Mouse (Mus musculus) 3T3-L1 (cell line): ENCODE results near the gene Bcor.

Experiments
- DNase-seq: peaks from one replicate; pipeline ENCODE4 v3.0.0-alpha.2; 2015; ENCODE audit warnings: low read depth, low spot score

The Bcor gene

GRCm38 (mm10) chrX:12086674-12087510 lies 73.3 kb downstream of the Bcor start:
- DNase-seq = no peak

DNA sequence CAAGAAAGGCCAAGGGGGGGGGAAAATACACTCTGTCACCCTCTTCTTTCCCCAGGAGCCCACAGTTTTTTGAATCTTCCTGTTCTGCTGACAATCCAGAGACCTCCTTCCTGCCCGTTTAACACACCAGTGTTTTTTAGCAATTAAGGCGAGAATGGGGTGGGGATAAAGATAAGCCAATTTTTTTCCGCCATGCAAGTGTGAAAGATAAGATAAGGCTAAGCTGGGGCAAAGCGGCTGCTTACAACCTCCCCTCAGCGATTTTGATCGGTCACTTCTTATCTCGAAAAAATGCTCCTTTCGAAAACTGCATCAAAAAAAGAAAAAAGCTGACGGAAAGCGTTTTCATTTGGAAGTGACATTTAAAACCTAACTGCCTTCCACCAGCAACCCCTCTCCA lies 74.2 kb downstream of the Bcor start:
- no peak for DNase-seq

GRCm38 (mm10) chrX:12085290-12085689 lies 74.9 kb downstream of the Bcor start:
- DNase-seq = no peak

DNA sequence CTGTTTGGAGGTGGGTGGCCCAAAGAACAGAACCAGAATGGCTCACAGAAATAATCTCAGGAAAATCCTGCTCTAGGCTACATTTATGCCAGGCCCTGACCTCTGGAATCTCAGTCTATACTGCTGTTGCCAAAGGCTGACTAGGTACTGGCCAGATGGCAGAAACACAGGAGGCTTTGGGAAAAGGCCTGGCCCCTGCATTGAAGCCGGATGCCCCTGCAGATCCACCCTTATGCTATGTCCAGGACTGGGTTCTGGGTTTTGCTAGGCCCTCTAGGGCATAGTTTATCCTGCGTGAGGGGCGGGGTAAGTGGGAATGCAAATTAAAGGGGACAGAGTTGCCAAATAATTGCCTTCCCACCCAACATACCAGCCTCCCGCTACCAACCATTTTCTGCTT lies 75.5 kb downstream of the Bcor start:
- DNase-seq = no peak

GRCm38 (mm10) chrX:12083631-12084030 lies 76.5 kb downstream of the Bcor start:
- DNase-seq = no peak

- no peak for DNase-seq
Measured at GRCm38 (mm10) chrX:12082736-12083135, 77.4 kb downstream of the Bcor start.

- DNase-seq = no peak
Measured at GRCm38 (mm10) chrX:12082184-12082583, 78.0 kb downstream of the Bcor start.

DNA sequence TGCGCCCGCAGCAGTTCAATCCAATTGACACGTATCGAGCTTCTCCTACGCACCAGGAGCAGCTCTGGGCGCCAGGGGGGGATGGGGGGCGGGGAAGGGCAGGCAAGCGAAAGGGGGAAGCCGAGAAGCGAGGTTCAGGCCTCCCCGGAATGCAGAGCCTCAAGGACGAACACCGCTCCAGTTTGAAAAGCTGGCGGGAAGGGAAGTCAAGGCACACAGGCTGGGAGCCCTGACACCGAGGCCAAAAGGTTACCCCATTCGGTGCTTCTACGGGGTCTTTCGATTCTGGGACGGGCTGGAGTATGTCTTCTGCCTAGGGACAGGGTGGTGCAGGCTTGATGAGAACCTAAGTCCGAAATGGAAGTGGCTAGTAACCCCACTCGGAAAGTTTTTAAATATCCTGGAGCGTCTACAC lies 78.4 kb downstream of the Bcor start:
- no peak for DNase-seq

- DNase-seq = no peak
Measured at GRCm38 (mm10) chrX:12080904-12081740, 79.0 kb downstream of the Bcor start.

DNA sequence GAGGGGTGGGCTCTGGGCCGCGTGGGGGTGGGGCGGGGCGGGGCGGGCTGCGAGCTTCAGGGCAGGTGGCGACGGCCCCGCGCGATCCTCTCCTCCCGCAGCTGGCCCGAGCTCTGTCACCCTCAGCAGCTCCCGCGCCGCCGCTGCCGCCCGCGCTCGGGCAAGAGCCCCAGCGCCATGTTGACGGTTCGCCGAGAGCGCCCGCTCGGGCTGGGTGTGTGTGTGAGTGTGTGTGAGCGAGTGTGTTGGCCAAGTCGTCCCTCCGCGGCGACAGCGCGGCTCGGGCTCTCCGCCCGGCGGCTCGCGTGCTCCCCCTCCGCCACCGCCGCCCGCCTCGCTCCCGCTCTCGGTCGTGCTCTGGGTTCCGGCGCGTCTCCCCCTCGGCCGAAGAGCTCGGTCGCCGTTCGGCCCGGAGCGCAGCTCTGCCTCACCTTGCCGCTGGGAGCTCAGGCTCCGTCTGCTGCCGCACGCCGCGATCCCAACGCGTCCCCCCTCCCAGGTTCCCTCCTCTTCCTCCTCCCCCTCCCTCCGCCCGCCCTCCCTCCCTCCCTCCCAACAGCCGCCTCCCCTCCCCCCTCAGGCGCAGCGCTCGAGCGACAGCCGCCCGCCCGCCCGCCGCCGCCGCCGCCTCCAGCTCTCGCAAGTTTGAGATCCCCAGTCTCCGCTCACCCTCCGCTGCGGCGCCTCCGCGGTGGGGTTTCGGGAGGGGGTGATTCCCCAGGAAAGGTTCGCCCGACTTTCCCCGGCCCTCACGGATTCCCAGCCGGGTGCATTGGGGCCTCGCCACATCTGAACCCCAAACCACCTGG lies 79.9 kb downstream of the Bcor start:
- DNase-seq = no peak

DNA sequence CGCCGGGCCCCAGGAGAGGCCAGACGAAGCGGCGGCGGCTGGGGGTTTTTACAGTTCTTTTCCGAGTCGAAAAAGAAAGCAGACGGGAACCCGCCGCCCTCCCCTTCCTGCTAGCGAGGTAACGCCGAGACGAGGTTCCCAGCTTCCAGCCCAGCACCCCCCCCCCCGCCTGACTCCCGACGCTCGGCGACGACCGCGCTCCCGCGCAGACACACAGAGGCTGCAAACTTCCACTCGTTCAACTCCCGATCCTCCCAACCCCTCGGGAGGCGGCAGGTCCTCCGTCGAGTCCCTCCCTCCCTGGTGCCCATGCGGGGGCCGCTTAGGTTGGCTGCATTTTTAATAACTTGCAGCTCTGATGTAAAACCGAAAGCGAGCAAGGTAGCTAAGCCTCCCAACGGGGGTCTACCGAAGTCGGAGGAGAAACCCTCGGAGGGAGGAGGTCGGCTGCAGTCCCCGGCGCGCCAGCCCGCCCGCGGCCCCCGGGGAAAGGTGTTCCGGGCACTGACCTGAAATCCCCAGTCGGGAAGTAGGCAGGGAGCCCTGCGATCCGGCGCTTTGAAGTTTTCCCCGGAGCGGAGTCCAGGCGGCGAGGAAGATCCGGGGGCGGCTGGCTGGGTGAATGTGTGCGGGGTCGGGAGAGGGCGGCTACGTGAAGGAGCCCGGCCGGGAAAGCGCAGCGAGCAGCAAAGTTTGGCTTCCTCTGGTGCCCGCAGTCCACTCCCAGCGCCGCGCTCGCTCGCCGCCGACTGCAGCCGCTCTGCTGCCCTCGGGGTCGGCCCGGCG lies 80.7 kb downstream of the Bcor start:
- DNase-seq = peak; percentile 30

DNA sequence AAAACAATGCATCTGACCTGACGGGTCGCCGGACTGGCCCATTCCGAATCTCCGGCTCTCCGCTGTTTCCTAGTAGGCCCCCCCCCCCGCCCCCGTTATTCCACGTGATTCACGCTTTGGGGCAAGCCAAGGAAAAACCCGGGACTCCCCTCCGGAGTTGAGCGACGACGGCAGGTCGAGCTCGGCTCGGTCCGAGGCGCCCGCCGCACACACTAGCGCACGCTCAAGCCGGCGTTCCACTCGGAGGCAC lies 81.2 kb downstream of the Bcor start:
- peak; percentile 33 for DNase-seq

- DNase-seq = no peak
Measured at GRCm38 (mm10) chrX:12078195-12079058, 81.7 kb downstream of the Bcor start.

- no peak for DNase-seq
Measured at GRCm38 (mm10) chrX:12077601-12077980, 82.6 kb downstream of the Bcor start.

GRCm38 (mm10) chrX:12076763-12077600 lies 83.2 kb downstream of the Bcor start:
- DNase-seq = no peak

- DNase-seq = no peak
Measured at GRCm38 (mm10) chrX:12072721-12073120, 87.4 kb downstream of the Bcor start.

DNA sequence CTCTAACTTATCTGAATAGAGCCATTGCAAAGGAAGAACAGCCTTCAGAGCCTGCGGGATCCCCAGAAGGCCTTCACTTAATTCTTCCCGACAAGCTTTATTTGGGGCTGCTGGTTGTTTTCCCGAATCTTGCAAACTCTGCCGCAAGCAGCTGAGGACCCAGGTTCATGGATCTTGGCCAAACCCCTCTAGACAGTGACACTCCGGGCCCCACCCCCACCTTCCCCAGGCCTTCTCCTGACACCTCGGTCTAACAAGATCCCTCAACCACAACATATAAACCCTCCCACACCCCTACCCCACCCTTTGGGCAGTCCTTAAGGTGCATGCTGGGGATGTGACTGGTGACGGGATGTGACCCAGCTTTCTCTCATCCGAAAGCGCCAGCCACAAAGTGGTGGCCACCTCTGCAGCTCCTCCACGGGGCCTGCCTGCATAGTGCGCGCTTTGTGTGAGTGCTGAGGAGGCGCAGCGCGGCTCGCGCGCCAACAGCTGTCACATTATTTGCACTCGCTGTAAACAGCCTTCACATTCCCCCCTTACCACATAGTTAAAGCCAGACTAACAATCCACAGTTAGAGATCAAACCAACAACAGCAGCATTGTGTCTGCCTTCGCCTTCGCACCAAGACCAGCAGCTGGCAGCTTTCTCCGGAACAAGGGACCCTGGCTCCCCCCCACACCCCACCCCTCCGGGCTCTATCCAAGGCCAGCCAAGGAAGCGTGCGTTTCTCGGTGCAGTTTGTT lies 91.0 kb downstream of the Bcor start:
- DNase-seq = no peak

- peak; percentile 66 for DNase-seq
Measured at GRCm38 (mm10) chrX:12067851-12068510, 92.2 kb downstream of the Bcor start.
